Mouse (Mus musculus) liver, adult 2 months (tissue): ENCODE measurements at regions not wholly inside any gene's neighbourhood (a gene's known extent, or its start where the extent isn't known, plus 50 kb on each side); places are given as distances from the start of the nearest gene placed in this dataset.
A peak's percentile ranks its signal among the peaks of the same experiment; 100 is the strongest.

ENCODE experiments used
- DNase-seq: peaks from one replicate; pipeline ENCODE4 v3.0.0-alpha.2; 2011; ENCODE audit warnings: low read depth, low spot score; ENCODE audit errors: extremely low read depth
- H3K27ac ChIP-seq: fragments of 200-500 bp; replicated peaks from 2 replicates; pipeline ENCODE4 v1.5.1; 2012; ENCODE audit warnings: low read depth, mild to moderate bottlenecking, control low read depth, inconsistent platforms, low read length; ENCODE audit not compliant: insufficient read depth
- H3K27me3 ChIP-seq: fragments of 200-500 bp; 2 replicates; pipeline ENCODE4 v1.6.1; 2012; ENCODE audit warnings: mild to moderate bottlenecking, moderate library complexity, low read length, inconsistent platforms; ENCODE audit not compliant: control insufficient read depth, insufficient read depth
- H3K36me3 ChIP-seq: fragments of 200-500 bp; 2 replicates; pipeline ENCODE4 v1.6.1; 2012; ENCODE audit warnings: low read length, inconsistent platforms; ENCODE audit not compliant: control insufficient read depth, insufficient read depth
- H3K4me1 ChIP-seq: fragments of 200-500 bp; 2 replicates; pipeline ENCODE4 v1.6.1; 2011; ENCODE audit warnings: low read length; ENCODE audit not compliant: control insufficient read depth, insufficient read depth
- H3K4me3 ChIP-seq: fragments of 200-500 bp; 2 replicates; pipeline ENCODE4 v1.5.1; 2011; ENCODE audit warnings: low read depth, mild to moderate bottlenecking, control low read depth, low read length, moderate library complexity; ENCODE audit not compliant: insufficient read depth
- H3K79me2 ChIP-seq: fragments of 200-500 bp; 2 replicates; pipeline ENCODE4 v1.6.1; 2012; ENCODE audit warnings: inconsistent platforms, mild to moderate bottlenecking, low read length, moderate library complexity; ENCODE audit not compliant: control insufficient read depth, insufficient read depth
- H3K9ac ChIP-seq: fragments of 200-500 bp; 2 replicates; pipeline ENCODE4 v1.6.1; 2012; ENCODE audit warnings: low read depth, mild to moderate bottlenecking, control low read depth, inconsistent platforms, low read length
- CTCF ChIP-seq: fragments of 200-500 bp; IDR thresholded peaks from 2 replicates; pipeline ENCODE4 v1.5.1; 2011; ENCODE audit warnings: low read depth, low read length, control low read depth
- POLR2A ChIP-seq: fragments of 200-500 bp; IDR thresholded peaks from 2 replicates; pipeline ENCODE4 v1.6.1; 2011; ENCODE audit warnings: low read length, control low read depth; ENCODE audit not compliant: insufficient read depth; ENCODE audit errors: extremely low read depth
- WGBS: fragments of 180-500 bp; shearing (Covaris S2); methylation state at CpG from one replicate; pipeline ENCODE4 v1.1.7; 2018; 5-methylcytosine and 5-hydroxymethylcytosine counted together

DNA sequence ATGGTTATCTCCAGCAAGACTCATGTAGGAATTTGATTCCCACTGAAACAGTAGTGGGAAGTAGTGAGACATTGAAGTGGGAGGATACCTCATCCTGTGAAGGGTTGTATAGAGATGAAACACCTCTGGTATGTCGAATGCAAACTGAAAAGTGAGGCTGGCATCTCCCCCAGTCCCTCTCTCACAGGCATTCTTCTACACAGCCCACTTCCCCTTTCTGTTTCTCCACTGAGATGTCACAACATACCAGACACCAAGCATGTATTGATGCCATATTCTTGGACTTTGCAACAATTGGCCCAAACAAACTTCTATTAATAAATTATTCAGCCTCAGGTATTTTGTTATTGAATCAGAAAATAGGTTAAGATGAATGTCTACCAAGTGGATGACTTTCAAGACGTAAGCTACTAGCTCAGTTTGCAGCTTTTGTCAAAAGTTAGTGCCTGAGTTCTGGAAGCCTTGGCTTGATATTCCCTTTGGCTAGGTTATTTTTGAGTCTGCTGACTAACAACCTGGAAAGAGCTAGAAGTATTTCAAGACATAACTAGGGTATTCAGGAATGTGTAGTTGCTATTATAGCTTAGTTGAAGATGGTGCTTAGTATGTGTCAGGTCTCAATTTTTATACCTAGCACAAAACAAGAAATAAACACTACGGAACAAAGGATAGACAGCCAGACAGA, 502.6 kb downstream of the Etnk1 start:
- TF ChIP-seq CTCF, result no peak
- Histone ChIP-seq H3K4me1 (no peaks in the 10 kb centered on the region), H3K9ac (no peak overlapping the region), H3K4me3 (no peak overlapping the region), H3K27ac (no peak overlapping the region), H3K27me3 (no peaks in the 10 kb centered on the region), H3K36me3 (no peaks in the 10 kb centered on the region), H3K79me2 (no peaks in the 10 kb centered on the region)
- WGBS, result 71% methylated on average over 3 of the region's 3 CpGs
- no peak for DNase-seq

DNA sequence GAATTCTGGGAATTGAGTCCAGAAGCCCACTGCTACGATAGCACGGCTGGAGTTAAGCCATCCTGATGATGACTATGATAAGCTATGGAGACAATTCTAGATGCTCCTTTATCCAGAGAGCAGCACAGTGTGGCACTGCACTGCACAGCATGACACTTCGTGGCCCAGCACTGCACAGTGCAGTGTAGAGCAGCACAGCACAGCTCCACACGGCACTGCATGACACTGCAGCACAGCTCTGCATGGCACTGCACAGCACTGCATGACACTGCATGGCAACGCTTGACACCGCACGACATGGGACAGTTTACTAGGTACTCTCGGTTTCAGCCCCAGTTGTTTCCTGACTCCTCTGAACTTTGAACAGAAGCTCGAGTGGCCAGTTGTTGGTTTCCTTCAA, 523.1 kb downstream of the Etnk1 start:
- no peak for DNase-seq
- no peak for TF ChIP-seq CTCF
- Histone ChIP-seq H3K27ac (no peak overlapping the region), H3K4me3 (no peak overlapping the region), H3K27me3 (no peaks in the 10 kb centered on the region), H3K36me3 (no peaks in the 10 kb centered on the region), H3K79me2 (no peaks in the 10 kb centered on the region), H3K9ac (no peak overlapping the region), H3K4me1 (no peaks in the 10 kb centered on the region; the same call in 1 of the 2 replicates)
- 79% methylated on average over 9 of the region's 9 CpGs for WGBS

DNA sequence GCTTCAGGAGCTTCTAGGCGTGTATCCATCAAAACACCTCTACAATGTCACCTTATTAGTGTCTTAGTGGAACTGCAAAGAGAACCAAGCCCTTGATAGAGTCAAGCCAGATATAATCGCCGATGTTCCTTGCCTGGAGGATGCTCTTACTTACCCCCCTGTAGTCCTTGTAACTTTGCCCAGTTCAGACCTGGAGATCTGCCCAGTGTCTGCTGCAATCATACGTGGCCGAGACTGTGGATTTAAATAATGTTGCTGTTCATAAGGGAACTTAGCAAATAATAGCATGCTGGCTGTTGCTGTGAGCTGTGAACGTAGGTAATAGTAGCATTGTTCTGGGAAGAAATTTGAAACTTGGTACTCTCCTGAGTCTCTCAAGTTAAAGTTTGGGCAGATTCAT, 523.8 kb downstream of the Etnk1 start:
- no peaks in the 10 kb centered on the region for H3K27me3 ChIP-seq
- no peak overlapping the region for H3K27ac ChIP-seq
- H3K4me3 ChIP-seq, result no peak overlapping the region
- no peaks in the 10 kb centered on the region; the same call in 1 of the 2 replicates for H3K4me1 ChIP-seq
- no peaks in the 10 kb centered on the region for H3K36me3 ChIP-seq
- no peak overlapping the region for H3K9ac ChIP-seq
- peak; percentile 42 for DNase-seq
- WGBS, result 27% methylated on average over 6 of the region's 6 CpGs
- no peak for TF ChIP-seq POLR2A
- no peak for TF ChIP-seq CTCF
- H3K79me2 ChIP-seq, result no peaks in the 10 kb centered on the region

DNA sequence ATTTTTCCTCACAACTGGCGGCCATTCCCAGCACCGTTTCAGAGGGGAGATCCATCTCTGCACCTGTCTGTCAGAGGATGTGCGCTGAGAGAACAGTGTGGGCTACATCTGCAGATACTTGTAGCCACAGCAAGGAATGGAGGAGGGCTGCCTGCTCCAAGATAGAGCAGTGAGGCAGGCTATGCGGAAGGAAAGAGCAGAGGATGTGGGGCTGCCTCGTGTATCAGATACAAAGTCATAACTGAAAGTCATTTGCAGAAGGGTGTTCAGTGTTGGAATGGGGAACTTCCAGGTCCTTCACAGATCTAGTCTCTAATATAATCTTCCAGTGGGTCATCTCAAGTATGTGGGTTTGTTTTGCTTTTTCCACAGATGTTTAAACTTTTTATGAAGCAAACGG, 531.0 kb downstream of the Etnk1 start:
- TF ChIP-seq CTCF, result no peak
- no peak for TF ChIP-seq POLR2A
- Histone ChIP-seq H3K27ac (no peak overlapping the region), H3K9ac (no peak overlapping the region), H3K4me1 (no peaks in the 10 kb centered on the region), H3K36me3 (no peaks in the 10 kb centered on the region), H3K79me2 (no peaks in the 10 kb centered on the region), H3K4me3 (no peak overlapping the region), H3K27me3 (no peaks in the 10 kb centered on the region)
- no peak for DNase-seq
- 67% methylated on average over 6 of the region's 6 CpGs for WGBS

DNA sequence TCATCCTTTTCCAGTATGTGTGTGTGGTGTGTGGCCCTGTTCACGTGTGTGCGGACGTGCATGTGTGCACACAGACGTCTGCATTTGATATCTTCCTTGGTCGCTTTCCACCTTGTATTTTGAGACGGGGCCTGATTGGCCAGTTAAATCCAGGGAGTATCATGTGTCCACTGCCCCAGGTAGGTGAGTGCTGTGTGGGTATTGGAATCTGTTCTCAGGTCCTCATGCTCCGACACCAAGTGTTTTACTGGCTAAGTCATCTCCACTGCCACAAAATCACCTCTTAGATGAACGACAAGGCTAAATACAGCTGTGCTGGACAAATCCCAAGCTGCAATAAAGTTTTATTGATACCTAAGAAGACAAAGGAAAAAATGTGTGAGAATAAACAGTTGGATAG, 537.0 kb downstream of the Etnk1 start:
- no peak overlapping the region for H3K9ac ChIP-seq
- no peaks in the 10 kb centered on the region for H3K79me2 ChIP-seq
- H3K27ac ChIP-seq, result no peak overlapping the region
- TF ChIP-seq CTCF (no peak), POLR2A (no peak)
- H3K4me3 ChIP-seq, result no peak overlapping the region
- DNase-seq, result no peak
- no peaks in the 10 kb centered on the region for H3K27me3 ChIP-seq
- no peaks in the 10 kb centered on the region for H3K4me1 ChIP-seq
- whole genome bisulfite sequencing, result 89% methylated on average over 8 of the region's 8 CpGs
- no peaks in the 10 kb centered on the region for H3K36me3 ChIP-seq

DNA sequence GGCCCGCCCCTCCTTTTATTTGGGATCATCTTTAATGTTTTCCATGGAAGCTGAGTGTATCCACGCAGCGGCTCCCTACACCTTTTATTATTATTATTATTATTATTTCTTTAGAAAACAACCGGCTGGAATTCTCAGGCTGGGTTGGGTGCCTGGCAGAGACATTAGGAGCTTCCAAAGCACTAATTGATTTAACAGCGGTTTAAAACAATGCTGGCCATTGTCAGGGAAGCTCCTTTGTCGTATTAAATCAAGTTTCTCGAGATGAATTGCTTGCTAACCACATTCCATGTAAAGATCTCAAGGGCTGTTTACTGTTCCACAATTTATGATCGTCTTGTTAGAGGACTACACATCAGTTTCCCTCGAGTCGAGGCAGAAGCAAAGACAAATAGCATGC, 539.4 kb downstream of the Etnk1 start:
- Histone ChIP-seq H3K9ac (no peak overlapping the region), H3K4me1 (no peaks in the 10 kb centered on the region)

More for the DNA sequence above, 539.4 kb downstream of the Etnk1 start:
- no peaks in the 10 kb centered on the region for H3K27me3 ChIP-seq
- no peak for DNase-seq
- TF ChIP-seq POLR2A, result no peak
- TF ChIP-seq CTCF, result no peak
- no peaks in the 10 kb centered on the region for H3K36me3 ChIP-seq
- no peak overlapping the region for H3K27ac ChIP-seq
- no peaks in the 10 kb centered on the region for H3K79me2 ChIP-seq
- 84% methylated on average over 10 of the region's 10 CpGs for WGBS
- no peak overlapping the region for H3K4me3 ChIP-seq
